Mouse (Mus musculus) embryonic facial prominence, embryonic 15.5 days (tissue): Measurements from ENCODE around the gene Polr2b. TPM values are rescaled to one million over a fixed set of nuclear protein-coding genes. Genes with fewer than 3 reads are reported as not detected.

Source experiments
- ATAC-seq: fragments of 200-750 bp; cut with Nextera tagmentation; 2 replicates; pipeline ENCODE4 v1.8.0; 2017; ENCODE audit warnings: low read depth, moderate TSS enrichment; ENCODE audit not compliant: insufficient number of reproducible peaks, low FRiP score, low TSS enrichment
- H3K27ac ChIP-seq: fragments of 300-500 bp; sonication (generic); replicated peaks from 2 replicates; pipeline ENCODE4 v1.5.1; 2015; ENCODE audit warnings: mild to moderate bottlenecking, inconsistent platforms
- H3K27me3 ChIP-seq: fragments of 300-500 bp; sonication (generic); 2 replicates; pipeline ENCODE4 v1.6.1; 2015; ENCODE audit warnings: inconsistent platforms
- H3K36me3 ChIP-seq: fragments of 300-500 bp; sonication (generic); 2 replicates; pipeline ENCODE4 v1.6.1; 2015; ENCODE audit warnings: mild to moderate bottlenecking, inconsistent platforms
- H3K4me1 ChIP-seq: fragments of 300-500 bp; sonication (generic); 2 replicates; pipeline ENCODE4 v1.6.1; 2015; ENCODE audit warnings: inconsistent platforms
- H3K4me2 ChIP-seq: fragments of 300-500 bp; sonication (generic); replicated peaks from 2 replicates; pipeline ENCODE4 v1.6.1; 2015; ENCODE audit warnings: mild to moderate bottlenecking, inconsistent platforms
- H3K4me3 ChIP-seq: fragments of 300-500 bp; sonication (generic); replicated peaks from 2 replicates; pipeline ENCODE4 v1.5.1; 2015; ENCODE audit warnings: mild to moderate bottlenecking, inconsistent platforms
- H3K9ac ChIP-seq: fragments of 300-500 bp; sonication (generic); 2 replicates; pipeline ENCODE4 v1.6.1; 2015; ENCODE audit warnings: inconsistent platforms
- H3K9me3 ChIP-seq: fragments of 300-500 bp; sonication (generic); replicated peaks from 2 replicates; pipeline ENCODE4 v1.6.1; 2016; ENCODE audit warnings: inconsistent platforms
- WGBS: fragments of 180-500 bp; shearing (Covaris S2); methylation state at CpG from one replicate; pipeline ENCODE4 v1.1.7; 2015; 5-methylcytosine and 5-hydroxymethylcytosine counted together
- polyA plus RNA-seq: library from polyadenylated mRNA; unstranded; fragments of >200 nt; fragmentation: Nextera tagmentation; extraction: Ambion mirVana; gene quantifications from 2 replicates; pipeline ENCODE4 v1.2.1, GENCODE M21; 2015

Polr2b gene
- polyA plus RNA-seq, 1 experiment from 2014 or later, result 53.8 TPM

DNA sequence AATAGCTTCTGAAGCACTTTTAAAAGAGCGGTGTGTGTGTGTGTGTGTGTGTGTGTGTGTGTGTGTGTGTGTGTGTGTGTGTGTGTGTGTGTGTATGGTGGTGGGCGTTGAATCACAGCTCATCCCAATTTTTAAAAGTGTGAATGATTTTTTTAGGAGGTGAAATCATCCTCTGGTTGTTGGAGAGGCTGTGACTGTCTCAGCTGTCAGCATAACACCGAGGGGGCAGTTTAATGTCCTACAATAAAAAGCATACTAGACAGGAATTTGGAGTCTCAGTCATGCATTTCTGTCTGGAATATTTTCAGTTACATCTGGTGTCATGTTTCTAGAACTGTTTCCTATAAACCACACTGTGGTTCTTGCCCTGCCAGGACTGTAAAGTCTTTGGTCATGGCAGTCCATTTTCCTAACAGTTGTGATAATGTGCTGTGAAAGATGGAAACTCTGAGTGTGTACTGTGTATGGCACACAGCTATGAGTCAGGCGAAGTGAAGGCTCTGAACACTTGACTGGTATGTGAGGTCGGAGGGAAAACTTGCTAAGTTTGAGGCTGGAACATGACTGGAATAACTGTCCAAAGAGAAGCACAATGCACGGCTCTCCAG, 8.5 kb upstream of the Polr2b start:
- H3K36me3 ChIP-seq, result peaks cover 43% of the 10 kb centered on the region
- ATAC-seq, result peak; percentile 47; the same call in 1 of the 2 replicates
- WGBS, result 71% methylated on average over 6 of the region's 6 CpGs

DNA sequence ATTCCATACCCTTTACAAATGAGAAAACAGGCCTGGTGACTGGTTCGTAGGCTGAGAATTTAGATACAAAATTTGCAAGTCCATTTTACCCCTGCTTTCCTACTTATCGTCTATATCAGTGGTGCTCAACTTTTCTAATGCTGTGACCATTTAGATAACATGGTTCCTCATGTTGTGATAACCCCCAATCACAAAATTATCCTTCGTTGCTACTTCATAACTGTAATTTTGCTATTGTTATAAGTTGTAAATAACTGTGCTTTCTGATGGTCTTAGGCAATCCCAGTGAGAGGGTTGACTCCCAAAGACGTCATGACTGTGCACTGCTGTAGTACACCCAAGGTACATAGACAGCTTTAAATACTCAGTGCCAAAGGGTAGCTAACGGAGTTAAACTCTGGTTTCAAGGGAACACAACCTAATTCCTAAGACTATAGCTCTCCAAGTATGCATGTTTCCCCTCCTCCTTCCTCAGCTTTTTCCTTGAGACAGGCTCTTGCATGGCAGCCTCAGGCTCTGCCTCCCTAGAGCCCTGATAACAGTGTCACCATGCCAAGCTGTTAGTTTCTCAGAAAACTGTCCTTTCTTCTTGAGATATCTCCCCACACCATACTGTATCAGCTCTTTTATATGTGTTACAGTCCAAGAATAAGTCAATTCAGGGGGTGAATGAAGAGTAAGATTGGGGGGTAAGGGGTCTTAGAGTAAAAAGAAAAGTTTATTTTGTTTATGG, 2.0 kb upstream of the Polr2b start:
- Histone ChIP-seq H3K27me3 (no peaks in the 10 kb centered on the region), H3K4me3 (peak overlapping the region; percentile 79), H3K27ac (no peak overlapping the region), H3K9ac (no peak overlapping the region), H3K4me1 (peaks cover 22% of the 10 kb centered on the region), H3K4me2 (peak overlapping the region; percentile 99), H3K36me3 (peaks cover 25% of the 10 kb centered on the region), H3K9me3 (no peaks in the 10 kb centered on the region)
- 76% methylated on average over 5 of the region's 5 CpGs for WGBS
- ATAC-seq, result no peak

More for the DNA sequence above, 8.5 kb upstream of the Polr2b start:
- H3K27ac ChIP-seq, result no peak overlapping the region
- H3K9ac ChIP-seq, result no peak overlapping the region
- no peak overlapping the region for H3K4me3 ChIP-seq
- no peaks in the 10 kb centered on the region for H3K27me3 ChIP-seq
- H3K4me1 ChIP-seq, result no peaks in the 10 kb centered on the region
- no peak overlapping the region for H3K4me2 ChIP-seq
- no peaks in the 10 kb centered on the region for H3K9me3 ChIP-seq

DNA sequence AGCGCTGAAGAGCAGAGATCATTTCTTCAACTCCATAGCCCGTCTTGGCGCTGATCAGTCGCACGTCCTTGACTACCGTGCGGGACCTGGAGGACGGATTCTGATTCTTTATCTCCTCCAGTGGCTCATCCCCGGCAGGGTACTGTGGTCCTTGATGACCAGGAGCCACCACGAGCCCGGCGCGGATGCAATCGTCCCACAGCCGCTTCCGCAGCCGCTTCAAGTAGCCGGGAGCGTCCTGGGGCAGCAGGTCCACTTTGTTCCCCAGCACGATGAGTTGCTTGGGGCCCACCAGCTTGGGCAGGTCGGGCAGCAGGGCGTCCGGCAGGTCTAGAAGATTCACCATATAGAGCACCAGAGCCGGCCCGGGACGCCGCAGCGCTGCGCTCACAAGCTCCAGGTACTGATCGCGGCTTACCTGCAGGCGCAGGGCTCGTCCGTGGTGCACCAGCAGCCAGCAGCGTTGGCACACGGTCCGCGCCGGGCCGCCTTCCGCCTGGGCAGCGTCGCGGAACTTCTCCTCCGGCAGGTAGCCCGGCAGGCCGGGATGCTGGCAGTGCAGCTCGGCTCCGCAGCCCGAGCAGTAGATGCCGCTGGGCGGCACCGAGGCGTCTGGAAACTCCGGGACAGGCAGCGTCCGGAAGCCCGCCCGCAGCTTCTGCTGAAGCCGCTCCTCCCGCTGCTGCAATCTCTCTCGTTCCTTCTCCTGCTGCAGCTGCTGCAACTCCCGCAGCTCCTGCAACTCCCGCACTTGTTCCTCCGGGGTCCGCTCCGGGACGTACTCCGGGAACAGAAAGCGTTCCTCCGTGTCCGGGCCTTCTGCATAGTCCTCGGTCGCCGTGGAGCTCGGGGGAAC, 668 bp upstream of the Polr2b start:
- Histone ChIP-seq H3K36me3 (peaks cover 23% of the 10 kb centered on the region), H3K4me1 (peaks cover 22% of the 10 kb centered on the region), H3K4me2 (peak overlapping the region; percentile 99), H3K9ac (peak overlapping the region; percentile 69), H3K27me3 (no peaks in the 10 kb centered on the region), H3K9me3 (no peaks in the 10 kb centered on the region), H3K4me3 (peak overlapping the region; percentile 79), H3K27ac (peak overlapping the region; percentile 97; the same call in 1 of the 2 replicates)
- WGBS, result under 1% methylated on average over 76 of the region's 76 CpGs
- no peak; the same call in 1 of the 2 replicates for ATAC-seq

DNA sequence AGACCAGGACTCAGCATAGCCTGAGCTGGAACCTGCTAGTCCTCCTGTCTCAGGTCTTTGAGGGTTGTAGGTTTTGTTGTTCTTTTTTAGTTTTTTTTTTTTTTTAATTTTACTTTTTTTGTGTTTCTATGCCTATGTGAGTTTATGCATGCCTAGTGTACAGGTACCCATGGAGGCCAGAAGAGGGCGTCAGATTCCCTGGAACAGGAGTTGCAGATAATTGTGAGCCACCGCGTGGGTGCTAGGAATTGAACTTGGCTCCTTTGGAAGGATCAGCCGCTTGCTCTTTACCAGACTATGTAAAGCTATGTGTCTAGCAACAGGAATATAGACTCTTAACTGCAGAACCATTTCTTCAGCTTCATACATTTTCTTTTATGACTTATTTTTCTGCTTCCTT, 4.3 kb downstream of the Polr2b start:
- no peaks in the 10 kb centered on the region for H3K9me3 ChIP-seq
- H3K4me3 ChIP-seq, result no peak overlapping the region
- no peak overlapping the region for H3K27ac ChIP-seq
- no peak overlapping the region for H3K4me2 ChIP-seq
- H3K27me3 ChIP-seq, result no peaks in the 10 kb centered on the region
- WGBS, result 91% methylated on average over 4 of the region's 4 CpGs
- no peak for ATAC-seq
- H3K4me1 ChIP-seq, result peaks cover 8% of the 10 kb centered on the region; the same call in 1 of the 2 replicates
- H3K36me3 ChIP-seq, result peaks cover 44% of the 10 kb centered on the region
- no peak overlapping the region for H3K9ac ChIP-seq

DNA sequence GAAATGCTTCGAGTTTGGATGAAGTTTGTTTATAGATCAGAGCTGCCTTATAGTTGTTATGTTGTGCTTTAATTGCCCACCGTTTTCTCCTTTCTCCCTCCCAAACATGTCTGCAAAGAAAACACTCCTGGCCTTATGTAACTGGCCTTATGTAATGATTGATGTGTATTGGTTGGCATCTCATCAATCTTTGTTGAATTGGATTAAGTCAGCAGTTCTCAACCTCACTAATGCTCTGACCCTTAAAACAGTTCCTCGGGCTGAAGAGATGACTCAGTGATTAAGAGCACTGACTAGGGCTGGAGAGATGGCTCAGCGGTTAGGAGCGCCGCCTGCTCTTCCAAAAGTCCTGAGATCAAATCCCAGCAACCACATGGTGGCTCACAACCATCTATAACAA, 5.0 kb downstream of the Polr2b start:
- no peak for ATAC-seq
- H3K36me3 ChIP-seq, result peaks cover 48% of the 10 kb centered on the region
- no peaks in the 10 kb centered on the region for H3K27me3 ChIP-seq
- no peaks in the 10 kb centered on the region for H3K9me3 ChIP-seq
- no peak overlapping the region for H3K9ac ChIP-seq
- H3K4me3 ChIP-seq, result no peak overlapping the region
- H3K27ac ChIP-seq, result no peak overlapping the region
- no peak overlapping the region for H3K4me2 ChIP-seq
- 92% methylated on average over 6 of the region's 6 CpGs for WGBS
- peaks cover 6% of the 10 kb centered on the region; the same call in 1 of the 2 replicates for H3K4me1 ChIP-seq

DNA sequence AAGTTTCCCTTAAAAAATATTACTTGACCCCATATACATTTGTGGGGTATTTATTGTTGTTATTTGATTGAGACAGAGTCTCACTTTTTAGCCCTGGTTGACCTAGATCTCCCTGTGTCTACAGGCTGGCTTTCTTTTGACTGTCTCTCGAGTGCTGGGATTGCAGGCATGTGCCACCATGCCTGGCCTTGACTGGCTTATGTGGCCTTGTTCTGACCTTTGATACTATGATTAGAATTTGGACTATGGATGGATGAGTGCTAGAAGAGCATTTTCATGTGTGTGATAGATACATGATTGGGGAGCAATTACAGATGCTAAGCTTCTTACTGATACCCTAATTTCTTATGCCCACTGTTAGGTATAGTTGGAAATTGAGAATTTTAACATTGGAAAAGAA, 15.0 kb downstream of the Polr2b start:
- no peaks in the 10 kb centered on the region for H3K9me3 ChIP-seq
- H3K4me1 ChIP-seq, result no peaks in the 10 kb centered on the region
- H3K27me3 ChIP-seq, result no peaks in the 10 kb centered on the region
- no peak overlapping the region for H3K9ac ChIP-seq
- WGBS, result 78% methylated on average over 1 of the region's 1 CpGs
- no peak for ATAC-seq
- H3K27ac ChIP-seq, result no peak overlapping the region
- H3K36me3 ChIP-seq, result peaks cover 86% of the 10 kb centered on the region
- H3K4me2 ChIP-seq, result no peak overlapping the region
- H3K4me3 ChIP-seq, result no peak overlapping the region

DNA sequence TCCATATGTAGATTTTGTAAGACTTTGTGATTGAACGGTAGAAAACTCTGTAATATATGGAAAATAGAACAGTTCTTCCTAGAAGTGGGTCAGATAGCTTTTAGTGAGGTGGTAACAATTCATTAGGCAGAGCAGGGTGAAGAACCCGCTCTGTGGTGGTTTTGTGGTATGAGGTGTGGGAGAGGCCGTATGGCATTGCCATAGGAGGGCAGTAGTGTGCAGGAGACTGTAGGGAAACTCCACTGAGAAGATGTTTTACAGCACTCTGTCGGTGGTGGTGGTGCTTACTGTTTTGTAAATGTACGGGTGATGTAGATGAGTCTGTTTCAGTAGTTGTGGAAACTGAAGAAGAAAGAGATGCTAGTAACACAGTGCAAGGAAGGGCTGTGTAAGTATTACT, 20.2 kb downstream of the Polr2b start:
- Histone ChIP-seq H3K9me3 (no peaks in the 10 kb centered on the region), H3K27ac (no peak overlapping the region), H3K36me3 (peaks cover 81% of the 10 kb centered on the region), H3K27me3 (no peaks in the 10 kb centered on the region), H3K4me3 (no peak overlapping the region), H3K4me2 (no peak overlapping the region), H3K4me1 (no peaks in the 10 kb centered on the region), H3K9ac (no peak overlapping the region)
- 78% methylated on average over 5 of the region's 5 CpGs for WGBS
- no peak for ATAC-seq

DNA sequence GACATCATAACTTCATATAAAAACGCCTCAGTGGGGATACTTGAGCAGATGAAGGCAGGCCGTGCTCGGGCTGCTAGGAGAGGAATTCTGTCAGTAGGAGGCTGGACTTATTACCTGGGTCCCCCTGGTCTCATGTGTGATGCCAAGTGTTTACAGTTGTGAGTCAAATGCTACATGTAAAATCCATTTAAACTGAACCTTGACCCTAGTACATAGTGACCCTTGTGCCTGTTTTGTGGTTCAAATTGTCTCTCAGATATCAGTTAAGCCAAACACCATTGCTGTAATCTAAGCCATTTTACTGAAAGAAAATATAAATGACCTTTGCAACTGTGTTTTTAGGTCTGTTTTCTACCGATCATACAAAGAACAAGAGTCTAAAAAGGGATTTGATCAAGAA, 30.1 kb downstream of the Polr2b start:
- H3K27me3 ChIP-seq, result no peaks in the 10 kb centered on the region
- WGBS, result 88% methylated on average over 4 of the region's 4 CpGs
- no peaks in the 10 kb centered on the region for H3K9me3 ChIP-seq
- no peak overlapping the region for H3K4me2 ChIP-seq
- no peak overlapping the region for H3K4me3 ChIP-seq
- peaks cover 84% of the 10 kb centered on the region for H3K36me3 ChIP-seq
- no peaks in the 10 kb centered on the region for H3K4me1 ChIP-seq
- H3K27ac ChIP-seq, result no peak overlapping the region
- ATAC-seq, result no peak
- no peak overlapping the region for H3K9ac ChIP-seq

DNA sequence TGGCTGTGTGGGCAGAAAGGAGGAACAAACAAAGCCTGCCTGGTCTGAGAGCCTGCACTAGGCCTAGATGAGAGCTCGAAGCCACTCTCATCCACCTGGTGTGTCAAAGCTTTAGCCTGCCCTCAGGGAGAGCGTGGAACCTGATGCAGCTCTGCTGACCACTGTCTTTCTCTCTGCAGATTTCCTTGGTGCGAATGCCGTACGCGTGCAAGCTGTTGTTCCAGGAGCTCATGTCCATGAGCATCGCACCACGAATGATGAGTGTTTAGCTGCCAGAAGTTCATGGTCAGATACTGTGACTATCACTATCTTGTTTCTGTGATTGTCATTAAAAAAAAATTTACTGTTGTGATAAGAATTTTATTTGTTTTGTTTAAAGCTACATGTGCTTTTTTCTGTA, 39.0 kb downstream of the Polr2b start:
- H3K36me3 ChIP-seq, result peaks cover 62% of the 10 kb centered on the region
- H3K27ac ChIP-seq, result no peak overlapping the region
- H3K9ac ChIP-seq, result no peak overlapping the region
- no peak overlapping the region for H3K4me3 ChIP-seq
- ATAC-seq, result no peak
- no peaks in the 10 kb centered on the region for H3K9me3 ChIP-seq
- no peak overlapping the region for H3K4me2 ChIP-seq
- peaks cover 1% of the 10 kb centered on the region; the same call in 1 of the 2 replicates for H3K4me1 ChIP-seq
- H3K27me3 ChIP-seq, result no peaks in the 10 kb centered on the region
- WGBS, result 95% methylated on average over 8 of the region's 8 CpGs

DNA sequence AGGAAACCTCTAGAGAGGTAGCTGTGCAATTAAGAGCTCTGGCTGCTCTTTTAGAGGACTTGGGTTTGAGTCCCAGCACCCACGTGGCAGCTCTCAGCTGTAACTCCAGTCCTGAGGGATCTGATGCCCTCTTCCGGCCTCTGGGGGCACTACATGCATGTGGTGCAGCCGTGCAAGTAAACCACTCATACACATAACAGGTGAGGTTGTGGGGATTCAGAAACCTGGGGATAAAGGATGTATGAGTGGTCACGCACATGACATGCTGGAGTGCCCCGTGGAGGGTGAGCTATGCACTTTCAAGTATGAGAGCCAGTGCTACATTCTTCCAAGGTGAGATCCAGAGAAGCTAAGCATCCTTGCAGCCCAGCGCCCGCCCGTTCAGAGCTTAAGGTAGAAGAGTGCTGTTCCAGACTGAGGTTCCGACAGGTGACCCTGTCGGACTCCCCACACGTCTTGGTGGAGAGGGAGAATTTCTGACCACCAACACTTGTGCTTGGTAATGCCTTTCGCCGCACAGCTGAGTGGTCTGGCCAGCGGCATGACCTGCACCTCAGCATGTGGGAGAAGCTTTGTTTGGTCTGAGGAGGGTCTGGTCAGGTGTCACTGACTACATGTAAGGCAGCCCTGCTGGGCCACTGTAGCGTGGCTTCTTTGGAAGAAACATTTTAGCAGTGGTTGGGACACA, 40.2 kb downstream of the Polr2b start:
- H3K4me1 ChIP-seq, result peaks cover 13% of the 10 kb centered on the region
- H3K4me2 ChIP-seq, result no peak overlapping the region
- no peak overlapping the region for H3K27ac ChIP-seq
- no peaks in the 10 kb centered on the region for H3K9me3 ChIP-seq
- H3K36me3 ChIP-seq, result peaks cover 54% of the 10 kb centered on the region
- no peak for ATAC-seq
- H3K4me3 ChIP-seq, result no peak overlapping the region
- H3K27me3 ChIP-seq, result no peaks in the 10 kb centered on the region
- 93% methylated on average over 15 of the region's 15 CpGs for WGBS
- no peak overlapping the region for H3K9ac ChIP-seq

DNA sequence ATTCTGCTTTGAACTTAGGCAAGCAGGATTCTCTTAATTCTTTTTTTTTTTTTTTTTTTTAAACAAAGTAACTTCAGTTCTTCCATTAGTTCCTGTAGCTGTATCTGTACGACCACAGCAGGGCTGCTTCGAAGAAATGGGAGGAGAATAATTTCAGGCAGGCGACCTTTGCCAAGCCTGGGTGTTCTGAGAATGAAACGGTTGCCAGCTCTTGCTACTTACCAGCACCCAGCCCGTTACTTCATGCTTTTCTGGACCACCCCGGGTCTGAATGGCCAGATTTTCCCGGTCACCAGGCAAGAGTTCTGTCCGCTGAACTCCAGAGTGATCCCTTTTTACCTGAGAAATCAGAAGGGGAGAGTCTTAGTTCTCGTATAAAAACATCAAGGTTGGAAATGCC, 41.7 kb downstream of the Polr2b start:
- WGBS, result 64% methylated on average over 9 of the region's 9 CpGs
- Histone ChIP-seq H3K27me3 (no peaks in the 10 kb centered on the region), H3K4me3 (no peak overlapping the region), H3K36me3 (peaks cover 41% of the 10 kb centered on the region), H3K4me1 (peaks cover 28% of the 10 kb centered on the region), H3K9me3 (no peaks in the 10 kb centered on the region), H3K4me2 (no peak overlapping the region), H3K27ac (no peak overlapping the region), H3K9ac (no peak overlapping the region)
- no peak for ATAC-seq
